Mouse (Mus musculus): ENCODE data around the gene Ephb1.

DNA sequence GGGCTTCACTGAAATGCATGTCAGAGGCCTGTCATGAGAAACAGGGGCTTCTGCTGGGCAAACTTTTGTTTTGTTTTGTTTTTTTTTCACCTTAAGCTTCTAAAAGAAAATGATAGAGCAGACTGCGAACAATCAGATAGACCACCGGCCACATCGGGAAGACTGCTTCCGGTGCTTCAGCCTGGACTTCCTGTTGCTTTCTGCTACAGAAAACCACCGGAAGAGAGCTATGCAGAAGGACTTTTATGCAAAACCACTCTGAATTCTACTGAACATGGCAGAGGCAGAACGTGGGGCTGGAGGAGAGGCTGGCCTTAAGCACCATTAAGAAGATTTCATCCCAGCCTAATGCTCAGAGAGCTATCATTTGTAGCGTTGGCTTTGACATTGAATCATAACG, 382.2 kb downstream of the Ephb1 start:
- TF ChIP-seq POLR2A (IDR thresholded peaks at IDR 0.05; ENCODE audit: borderline replicate concordance, low read depth, low read length) (no peak), CTCF (IDR thresholded peaks at IDR 0.05; ENCODE audit: low read depth, low read length) (no peak)

Measured in bone marrow macrophage, adult 2 months (primary cell).